Mouse (Mus musculus): ENCODE results near the gene Bnip3. TPM values are rescaled to one million over a fixed set of nuclear protein-coding genes. Genes with fewer than 3 reads are reported as not detected.

Gene Bnip3
- 16.0 and 17.6 TPM in 2 replicates for polyA plus RNA-seq (2015; fragmentation: Nextera tagmentation; extraction: Ambion mirVana)

GRCm38 (mm10) chr7:138909277-138910192, at the start of gene Bnip3:
Bnip3 (minus strand) TSS chr7:138909519.

GRCm38 (mm10) chr7:138940612-138941461, 31.5 kb upstream of the Bnip3 start, which contains the start of gene Jakmip3:
Jakmip3 (plus strand) TSS chr7:138940730.

GRCm38 (mm10) chr7:138845544-138846391, 63.6 kb downstream of the Bnip3 start, which contains the start of the genes Ppp2r2d and Mapk1ip1:
Ppp2r2d (plus strand) TSS chr7:138846079.
Mapk1ip1 (minus strand) TSS chr7:138846273.

Other genes starting within 250 kb of the Bnip3 start
- gene Ppp2r2d, start 63.4 kb downstream of the Bnip3 start, polyA plus RNA-seq (2015; fragmentation: Nextera tagmentation; extraction: Ambion mirVana): 20.4 and 22.6 TPM in 2 replicates
- gene Mapk1ip1, start 63.2 kb downstream of the Bnip3 start, polyA plus RNA-seq (2015; fragmentation: Nextera tagmentation; extraction: Ambion mirVana): 6.2 and 6.6 TPM in 2 replicates
- 0.07 and 0.10 TPM in 2 replicates for gene Jakmip3, start 31.2 kb upstream of the Bnip3 start, polyA plus RNA-seq (2015; fragmentation: Nextera tagmentation; extraction: Ambion mirVana)
- gene Dpysl4, start 176.5 kb upstream of the Bnip3 start, polyA plus RNA-seq (2015; fragmentation: Nextera tagmentation; extraction: Ambion mirVana): 0.64 and 0.97 TPM in 2 replicates